Mouse (Mus musculus): Measurements from ENCODE around the gene Rpl37a. TPM values are rescaled to one million over a fixed set of nuclear protein-coding genes. Genes with fewer than 3 reads are reported as not detected.

Rpl37a gene
- polyA plus RNA-seq (2015; fragmentation: Nextera tagmentation; extraction: Ambion mirVana) = 1,583 and 1,678 TPM in 2 replicates

DNA sequence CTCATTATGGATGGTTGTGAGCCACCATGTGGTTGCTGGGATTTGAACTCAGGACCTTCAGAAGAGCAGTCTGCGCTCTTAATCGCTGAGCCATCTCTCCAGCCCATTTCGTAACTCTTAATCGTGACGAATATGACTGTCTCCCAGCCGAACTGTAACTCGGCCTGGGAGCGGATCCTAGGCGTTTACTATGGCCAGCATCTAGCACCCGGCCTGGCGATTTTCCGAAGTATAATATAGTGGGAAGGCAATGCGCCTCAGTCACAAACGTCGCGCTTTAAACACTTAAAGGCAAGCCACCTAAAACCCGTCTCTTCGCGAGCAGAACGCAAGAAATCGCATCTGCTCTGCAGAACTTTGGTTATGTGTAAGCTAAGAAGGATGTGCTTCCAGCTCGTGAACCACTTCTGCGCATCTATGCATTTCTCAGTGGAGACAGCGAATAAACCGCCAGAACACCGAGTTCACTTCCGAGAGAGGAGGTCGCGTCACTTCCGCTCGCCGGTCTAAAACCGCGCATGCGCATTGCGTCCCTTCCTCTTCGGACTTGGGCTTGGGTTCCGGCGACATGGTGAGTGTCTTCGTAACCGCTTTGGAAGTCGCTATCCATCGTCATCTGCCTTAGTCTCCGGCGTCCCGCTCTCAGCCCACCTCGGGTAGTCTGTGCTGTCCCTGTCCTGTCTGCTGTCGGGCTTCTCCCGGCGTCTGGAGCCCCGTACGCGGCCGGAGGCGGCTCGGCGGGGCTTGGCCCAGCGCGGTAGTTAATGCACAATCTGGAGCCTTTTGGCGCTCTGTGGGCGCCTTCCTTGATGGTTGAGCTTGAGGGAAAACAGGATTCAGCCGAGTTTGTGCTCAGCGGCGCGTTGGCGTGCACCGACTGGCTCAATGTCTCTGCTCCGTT, at the start of gene Rpl37a:
Gene Rpl37a, plus strand, starts transcription at position 538 of the 901 bp plus-strand sequence.
- Histone ChIP-seq H3K27me3 (no peaks in the 10 kb centered on the region), H3K9ac (peak within 1 kb of the TSS; percentile 88), H3K27ac (peak within 1 kb of the TSS; percentile 93), H3K4me3 (peak within 1 kb of the TSS; percentile 75), H3K4me1 (peaks cover 12% of the 10 kb centered on the region), H3K36me3 (peaks cover 30% of the 10 kb centered on the region), H3K9me3 (no peaks in the 10 kb centered on the region), H3K4me2 (peak within 1 kb of the TSS; percentile 76)
- peak; percentile 84 for ATAC-seq (ENCODE audit: borderline replicate concordance, extremely low read depth, low FRiP score, low TSS enrichment)
- 2% methylated on average over 68 of the region's 68 CpGs for WGBS

DNA sequence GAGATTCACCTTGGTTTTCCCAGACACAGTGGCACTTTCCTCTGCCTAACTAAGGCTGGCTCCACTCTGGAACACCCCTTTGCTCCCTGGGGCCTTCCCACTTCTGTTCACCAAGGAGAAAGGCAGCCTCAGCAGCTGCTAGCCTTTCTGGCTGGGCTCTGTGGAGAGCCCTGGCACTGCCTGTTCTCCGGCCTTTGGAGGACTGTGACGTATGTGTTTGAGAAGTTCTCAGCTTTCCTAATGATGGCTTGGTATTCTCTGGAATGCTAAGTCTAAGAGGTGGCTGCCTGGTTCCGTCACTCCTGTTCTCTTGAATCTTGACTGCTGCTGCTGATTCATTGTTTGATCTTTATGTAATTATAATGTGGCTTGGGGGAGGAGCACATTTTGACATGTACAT, 38.0 kb upstream of the Rpl37a start:
- WGBS = 22% methylated on average over 3 of the region's 3 CpGs
- Histone ChIP-seq H3K27me3 (no peaks in the 10 kb centered on the region), H3K4me2 (no peak overlapping the region), H3K4me3 (no peak overlapping the region), H3K36me3 (no peaks in the 10 kb centered on the region), H3K9ac (no peak overlapping the region), H3K4me1 (no peaks in the 10 kb centered on the region), H3K27ac (peak overlapping the region; percentile 53), H3K9me3 (no peaks in the 10 kb centered on the region)
- peak; percentile 85 for ATAC-seq (ENCODE audit: borderline replicate concordance, extremely low read depth, low FRiP score, low TSS enrichment)

DNA sequence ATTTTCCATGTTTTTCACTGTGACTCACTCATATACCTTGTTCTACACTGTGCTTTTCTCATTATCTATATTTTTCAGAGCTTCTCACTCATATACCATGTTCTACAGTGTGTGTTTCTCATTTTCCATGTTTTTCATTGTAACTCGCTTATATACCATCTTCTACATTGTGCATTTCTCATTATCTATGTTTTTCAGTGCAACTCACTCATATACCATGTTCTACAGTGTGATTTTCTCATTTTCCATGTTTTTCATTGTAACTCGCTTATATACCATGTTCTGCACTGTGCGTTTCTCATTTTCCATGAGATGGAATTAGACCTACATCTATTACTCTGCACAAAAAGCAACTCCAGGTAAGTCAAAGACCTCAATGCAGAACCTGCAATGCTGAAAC, 14.8 kb upstream of the Rpl37a start:
- H3K4me2 ChIP-seq = no peak overlapping the region
- no peaks in the 10 kb centered on the region for H3K9me3 ChIP-seq
- 40% methylated on average over 3 of the region's 3 CpGs for WGBS
- no peak overlapping the region for H3K9ac ChIP-seq
- no peaks in the 10 kb centered on the region for H3K27me3 ChIP-seq
- no peak for ATAC-seq (ENCODE audit: borderline replicate concordance, extremely low read depth, low FRiP score, low TSS enrichment)
- H3K27ac ChIP-seq = no peak overlapping the region
- H3K36me3 ChIP-seq = no peaks in the 10 kb centered on the region
- H3K4me3 ChIP-seq = no peak overlapping the region
- H3K4me1 ChIP-seq = no peaks in the 10 kb centered on the region

DNA sequence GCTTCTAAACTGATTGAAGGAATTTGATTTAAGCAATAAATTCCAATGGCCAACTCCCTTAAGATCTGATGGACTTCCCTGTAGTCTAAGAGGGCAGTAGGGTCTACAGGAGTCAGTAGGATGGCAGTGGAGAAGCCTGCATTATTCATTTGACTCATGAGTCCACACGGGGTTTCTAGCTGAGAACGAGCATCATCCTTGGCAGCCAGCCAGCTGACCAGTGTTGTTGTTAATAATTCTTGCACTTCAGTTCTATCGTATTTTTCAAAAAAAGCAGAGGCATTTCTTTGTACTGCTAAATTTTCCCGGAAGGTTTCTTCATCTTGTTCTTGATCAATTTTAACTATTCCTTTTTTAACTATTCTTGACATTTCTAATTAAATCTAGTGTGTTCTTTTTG, 12.4 kb upstream of the Rpl37a start:
- no peak for ATAC-seq (ENCODE audit: borderline replicate concordance, extremely low read depth, low FRiP score, low TSS enrichment)
- Histone ChIP-seq H3K4me1 (no peaks in the 10 kb centered on the region), H3K36me3 (no peaks in the 10 kb centered on the region), H3K9ac (no peak overlapping the region), H3K27me3 (no peaks in the 10 kb centered on the region), H3K4me2 (no peak overlapping the region), H3K4me3 (no peak overlapping the region), H3K9me3 (no peaks in the 10 kb centered on the region), H3K27ac (no peak overlapping the region)
- WGBS = 22% methylated on average over 4 of the region's 4 CpGs

DNA sequence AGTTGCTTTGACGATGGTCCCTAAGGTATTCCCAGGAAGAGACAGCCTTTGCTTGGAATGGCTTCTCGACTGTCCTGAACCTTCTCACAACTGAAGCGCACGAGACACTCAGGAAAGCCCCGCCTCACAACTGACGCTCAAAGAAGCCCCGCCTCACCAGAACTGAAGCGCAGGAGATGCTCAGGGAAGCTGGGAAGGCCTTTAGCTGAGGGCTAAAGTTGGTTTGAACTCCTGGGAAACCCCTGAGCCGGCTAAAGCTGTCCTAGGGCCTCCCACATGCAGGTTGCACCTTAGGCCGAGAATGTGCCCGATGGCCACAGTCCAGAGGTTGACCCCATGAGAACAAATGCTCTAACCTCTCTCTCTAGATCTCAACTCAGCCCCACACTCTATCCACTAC, 10.6 kb upstream of the Rpl37a start, which contains the start of gene Ankar:
Gene Ankar, minus strand, starts transcription at position 101 of the 400 bp plus-strand sequence.
- H3K4me2 ChIP-seq = no peak within 1 kb of the TSS
- H3K36me3 ChIP-seq = no peaks in the 10 kb centered on the region
- H3K27me3 ChIP-seq = no peaks in the 10 kb centered on the region
- 81% methylated on average over 11 of the region's 11 CpGs for WGBS
- ATAC-seq (ENCODE audit: borderline replicate concordance, extremely low read depth, low FRiP score, low TSS enrichment) = no peak
- no peak within 1 kb of the TSS for H3K27ac ChIP-seq
- H3K4me3 ChIP-seq = no peak within 1 kb of the TSS
- no peaks in the 10 kb centered on the region for H3K4me1 ChIP-seq
- no peaks in the 10 kb centered on the region for H3K9me3 ChIP-seq
- no peak within 1 kb of the TSS for H3K9ac ChIP-seq

DNA sequence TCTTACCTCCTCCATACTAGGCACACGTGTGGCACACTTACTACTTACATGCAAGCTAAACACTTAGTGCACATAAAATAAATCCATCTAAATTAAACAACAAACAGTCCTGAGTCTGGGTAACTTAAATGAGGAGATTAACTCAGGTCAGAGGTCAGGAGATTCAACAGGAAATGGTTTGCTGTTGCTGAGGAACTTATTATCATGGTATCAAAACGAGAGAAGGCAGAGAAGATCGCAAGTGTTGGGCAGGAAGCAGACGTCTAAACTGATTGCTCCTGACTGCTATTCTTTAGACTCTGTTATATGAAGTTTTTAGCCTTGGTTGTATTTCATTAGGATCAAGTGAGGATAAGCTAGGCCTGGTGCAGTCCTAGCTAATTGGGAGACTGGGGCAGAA, 3.6 kb upstream of the Rpl37a start:
- peaks cover 2% of the 10 kb centered on the region; the same call in 1 of the 2 replicates for H3K36me3 ChIP-seq
- peaks cover 5% of the 10 kb centered on the region for H3K4me1 ChIP-seq
- H3K9me3 ChIP-seq = no peaks in the 10 kb centered on the region
- WGBS = 50% methylated on average over 4 of the region's 4 CpGs
- no peak overlapping the region for H3K9ac ChIP-seq
- no peak overlapping the region for H3K27ac ChIP-seq
- no peak for ATAC-seq (ENCODE audit: borderline replicate concordance, extremely low read depth, low FRiP score, low TSS enrichment)
- no peaks in the 10 kb centered on the region for H3K27me3 ChIP-seq
- no peak overlapping the region for H3K4me2 ChIP-seq
- H3K4me3 ChIP-seq = no peak overlapping the region

DNA sequence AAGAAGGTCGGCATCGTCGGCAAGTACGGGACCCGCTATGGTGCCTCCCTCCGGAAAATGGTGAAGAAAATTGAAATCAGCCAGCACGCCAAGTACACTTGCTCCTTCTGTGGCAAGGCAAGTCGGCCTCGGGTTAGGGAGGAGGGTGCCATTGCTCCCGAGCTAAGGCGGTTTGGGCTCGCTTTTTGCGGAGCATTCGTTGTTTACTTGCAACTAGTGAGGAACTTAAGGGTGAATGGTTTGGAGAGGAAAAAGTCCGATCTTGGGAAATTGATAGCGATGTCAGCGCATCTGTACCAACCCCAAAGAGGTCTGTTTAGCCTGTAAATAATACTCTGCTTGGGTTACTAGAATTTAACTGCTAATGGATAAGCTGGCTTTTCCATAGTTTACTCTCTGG, 594 bp downstream of the Rpl37a start:
- peak overlapping the region; percentile 88 for H3K9ac ChIP-seq
- H3K9me3 ChIP-seq = no peaks in the 10 kb centered on the region
- under 1% methylated on average over 17 of the region's 17 CpGs for WGBS
- peak; percentile 13; the same call in 1 of the 2 replicates for ATAC-seq (ENCODE audit: borderline replicate concordance, extremely low read depth, low FRiP score, low TSS enrichment)
- no peaks in the 10 kb centered on the region for H3K27me3 ChIP-seq
- peak overlapping the region; percentile 93 for H3K27ac ChIP-seq
- peaks cover 30% of the 10 kb centered on the region for H3K36me3 ChIP-seq
- H3K4me2 ChIP-seq = peak overlapping the region; percentile 76
- peak overlapping the region; percentile 75 for H3K4me3 ChIP-seq
- H3K4me1 ChIP-seq = peaks cover 12% of the 10 kb centered on the region

DNA sequence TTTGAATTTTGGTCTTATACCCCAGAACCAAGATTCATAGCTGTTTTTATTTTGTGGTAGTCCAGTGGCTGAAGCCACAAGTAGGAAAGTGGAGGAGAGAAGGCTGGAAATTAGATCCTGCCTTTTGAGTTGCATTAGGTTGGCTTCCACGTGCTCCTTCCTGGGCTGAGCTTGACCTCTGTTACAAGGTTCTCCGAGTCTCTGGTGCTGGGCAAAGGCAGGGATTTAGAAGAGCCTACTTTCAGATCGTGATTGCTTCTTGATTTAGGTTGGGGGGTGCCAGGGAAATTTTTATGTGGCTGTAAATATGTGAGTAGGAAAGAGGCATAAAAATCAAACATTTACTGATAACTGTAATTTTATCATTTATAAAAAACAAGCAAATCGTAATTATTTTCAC, 3.5 kb downstream of the Rpl37a start:
- Histone ChIP-seq H3K4me1 (peaks cover 17% of the 10 kb centered on the region), H3K9me3 (no peaks in the 10 kb centered on the region), H3K4me3 (no peak overlapping the region), H3K4me2 (no peak overlapping the region), H3K36me3 (peaks cover 30% of the 10 kb centered on the region), H3K9ac (no peak overlapping the region), H3K27ac (no peak overlapping the region), H3K27me3 (no peaks in the 10 kb centered on the region)
- ATAC-seq (ENCODE audit: borderline replicate concordance, extremely low read depth, low FRiP score, low TSS enrichment) = no peak
- 58% methylated on average over 4 of the region's 4 CpGs for WGBS

DNA sequence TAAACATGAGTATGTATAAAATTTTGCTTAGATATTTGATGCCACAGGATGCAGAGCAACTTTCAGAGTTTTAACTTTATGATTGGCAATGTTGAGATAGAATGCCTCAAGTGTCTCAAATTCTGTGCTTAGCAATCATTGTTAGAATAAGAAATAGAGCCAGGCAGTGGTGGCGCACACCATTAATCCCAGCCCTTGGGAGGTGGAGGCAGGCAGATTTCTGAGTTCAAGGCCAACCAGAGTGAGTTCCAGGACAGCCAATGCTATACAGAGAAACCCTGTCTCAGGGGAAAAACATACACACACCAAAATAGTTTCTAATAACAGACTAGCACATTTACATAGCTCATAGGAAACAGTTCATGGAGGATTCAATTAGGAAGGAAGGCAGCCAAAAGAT, 4.0 kb downstream of the Rpl37a start:
- no peak overlapping the region for H3K4me3 ChIP-seq
- WGBS = 90% methylated on average over 1 of the region's 1 CpGs
- no peak overlapping the region for H3K9ac ChIP-seq
- H3K27me3 ChIP-seq = no peaks in the 10 kb centered on the region
- H3K9me3 ChIP-seq = no peaks in the 10 kb centered on the region
- H3K27ac ChIP-seq = no peak overlapping the region
- H3K4me2 ChIP-seq = no peak overlapping the region
- no peak for ATAC-seq (ENCODE audit: borderline replicate concordance, extremely low read depth, low FRiP score, low TSS enrichment)
- H3K4me1 ChIP-seq = peaks cover 17% of the 10 kb centered on the region
- peaks cover 30% of the 10 kb centered on the region for H3K36me3 ChIP-seq

DNA sequence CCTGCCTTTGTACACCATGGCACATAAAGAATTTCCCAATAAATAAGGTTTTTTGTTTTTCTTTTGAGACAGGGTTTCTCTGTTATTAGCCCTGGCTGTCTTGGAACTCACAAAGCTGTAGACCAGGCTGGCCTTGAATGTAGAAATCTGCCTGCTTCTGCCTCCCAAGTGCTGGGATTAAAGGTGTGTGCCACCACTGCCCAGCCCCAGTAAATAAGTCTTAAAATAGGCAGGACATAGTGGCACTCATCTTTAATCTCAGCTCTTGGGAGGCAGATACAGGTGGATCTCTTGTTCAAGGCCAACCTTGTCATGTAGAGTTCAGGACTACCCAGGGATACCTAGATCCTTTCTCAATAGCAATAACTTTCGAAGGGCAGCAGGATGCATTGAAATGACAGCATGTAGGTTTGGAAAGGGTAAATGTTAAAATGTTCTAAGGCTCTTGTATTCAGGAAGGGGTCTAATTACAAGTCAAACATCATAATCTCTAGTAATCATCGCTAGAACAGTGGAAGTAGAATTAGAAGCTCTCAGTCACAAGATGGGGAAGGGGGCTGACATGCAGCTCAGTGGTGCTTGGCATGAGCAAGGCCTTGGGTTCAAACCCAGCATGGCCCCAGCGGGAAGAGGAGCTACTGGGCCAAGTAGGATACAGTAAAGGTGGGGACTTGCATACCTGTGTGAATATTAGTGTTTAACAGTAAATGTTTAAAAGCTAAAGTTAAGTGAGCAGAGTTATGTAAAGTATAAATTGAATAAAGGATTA, 4.7 kb downstream of the Rpl37a start:
- Histone ChIP-seq H3K36me3 (peaks cover 30% of the 10 kb centered on the region), H3K27me3 (no peaks in the 10 kb centered on the region), H3K4me2 (no peak overlapping the region), H3K4me3 (no peak overlapping the region), H3K4me1 (peaks cover 17% of the 10 kb centered on the region), H3K27ac (peak overlapping the region; percentile 11; the same call in 1 of the 2 replicates), H3K9me3 (no peaks in the 10 kb centered on the region), H3K9ac (no peak overlapping the region)
- no peak for ATAC-seq (ENCODE audit: borderline replicate concordance, extremely low read depth, low FRiP score, low TSS enrichment)
- WGBS = 67% methylated on average over 3 of the region's 3 CpGs

DNA sequence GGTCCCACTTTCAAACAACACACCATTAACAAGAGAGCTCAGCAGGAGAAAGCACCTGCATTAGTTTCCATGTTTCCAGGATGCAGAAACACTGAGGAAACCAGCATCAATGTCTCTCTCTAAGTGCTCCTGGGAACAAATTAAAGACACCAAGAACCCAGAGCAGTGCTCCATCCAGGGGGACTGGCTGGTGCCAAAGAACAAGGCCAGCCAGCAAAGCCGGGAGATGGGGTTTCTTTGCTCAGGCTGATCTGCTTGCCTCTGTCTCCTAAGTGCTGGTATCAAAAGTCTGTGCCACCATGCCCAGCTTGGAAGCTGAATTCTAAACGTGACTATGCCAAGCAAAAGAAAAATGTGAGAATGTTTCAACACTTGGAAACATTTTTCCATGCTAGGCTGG, 5.3 kb downstream of the Rpl37a start:
- H3K36me3 ChIP-seq = peaks cover 30% of the 10 kb centered on the region

DNA sequence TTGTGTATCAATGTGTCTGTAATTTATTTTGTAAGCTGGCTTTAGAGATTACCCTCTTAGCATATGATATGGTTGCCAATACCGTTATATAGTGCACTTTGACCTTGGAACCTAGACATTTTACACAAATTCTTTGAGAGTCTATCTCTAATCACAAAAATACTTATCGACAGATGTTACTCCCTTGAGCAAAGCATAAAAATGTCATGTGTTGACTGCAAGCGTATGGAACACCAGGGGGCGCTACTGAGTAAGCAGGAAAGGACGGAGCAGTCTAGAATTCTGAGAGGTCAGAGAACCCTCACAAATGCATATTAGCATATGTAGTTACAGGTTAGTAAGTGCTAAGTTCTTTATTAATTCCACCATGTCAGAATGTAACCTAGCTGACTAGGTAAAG, 5.8 kb downstream of the Rpl37a start:
- 7% methylated on average over 5 of the region's 5 CpGs for WGBS
- H3K9ac ChIP-seq = no peak overlapping the region
- no peak overlapping the region for H3K4me3 ChIP-seq
- H3K4me2 ChIP-seq = no peak overlapping the region
- H3K4me1 ChIP-seq = peaks cover 17% of the 10 kb centered on the region
- H3K36me3 ChIP-seq = peaks cover 30% of the 10 kb centered on the region
- H3K9me3 ChIP-seq = no peaks in the 10 kb centered on the region
- no peak for ATAC-seq (ENCODE audit: borderline replicate concordance, extremely low read depth, low FRiP score, low TSS enrichment)
- H3K27ac ChIP-seq = no peak overlapping the region
- no peaks in the 10 kb centered on the region for H3K27me3 ChIP-seq

More for the DNA sequence above, 5.3 kb downstream of the Rpl37a start:
- ATAC-seq (ENCODE audit: borderline replicate concordance, extremely low read depth, low FRiP score, low TSS enrichment) = no peak
- H3K27ac ChIP-seq = peak overlapping the region; percentile 24; the same call in 1 of the 2 replicates
- H3K9me3 ChIP-seq = no peaks in the 10 kb centered on the region
- no peak overlapping the region for H3K9ac ChIP-seq
- whole genome bisulfite sequencing = 60% methylated on average over 2 of the region's 2 CpGs
- peaks cover 17% of the 10 kb centered on the region for H3K4me1 ChIP-seq
- no peak overlapping the region for H3K4me3 ChIP-seq
- no peaks in the 10 kb centered on the region for H3K27me3 ChIP-seq
- no peak overlapping the region for H3K4me2 ChIP-seq
